Mouse (Mus musculus): ENCODE data around the gene Utp4.

GRCm38 (mm10) chr8:106919721-106920394 lies 26.4 kb downstream of the Utp4 start:
- TF ChIP-seq CTCF (IDR thresholded peaks at IDR 0.05; ENCODE audit: control insufficient read depth, insufficient read depth, low read length) (no peak), POLR2A (IDR thresholded peaks at IDR 0.05; ENCODE audit: borderline replicate concordance, control insufficient read depth, low read depth, low read length) (no peak)

All from bone marrow, adult 2 months (tissue).